Mouse (Mus musculus) G1E (cell line): ENCODE measurements at regions not wholly inside any gene's neighbourhood (a gene's known extent, or its start where the extent isn't known, plus 50 kb on each side); places are given as distances from the start of the nearest gene placed in this dataset.

ENCODE experiments used
- ATAC-seq: 2 replicates; pipeline ENCODE4 v1.8.0; 2016; ENCODE audit warnings: mild to moderate bottlenecking; ENCODE audit not compliant: insufficient number of reproducible peaks, poor library complexity, low FRiP score, severe bottlenecking; ENCODE audit errors: extremely low read depth
- DNase-seq: peaks from one replicate; pipeline ENCODE4 v3.0.0; 2012; ENCODE audit warnings: low spot score
- H3K27me3 ChIP-seq: 2 replicates; pipeline ENCODE4 v1.6.1; 2012; ENCODE audit warnings: mild to moderate bottlenecking, low read length, inconsistent platforms; ENCODE audit not compliant: insufficient read depth
- H3K36me3 ChIP-seq: replicated peaks from 2 replicates; pipeline ENCODE3; 2012; ENCODE audit warnings: mild to moderate bottlenecking, inconsistent platforms
- H3K4me1 ChIP-seq: 2 replicates; pipeline ENCODE4 v1.6.1; 2012; ENCODE audit warnings: low read depth, low read length, inconsistent platforms, mixed read lengths; ENCODE audit not compliant: insufficient read depth
- H3K4me3 ChIP-seq: 2 replicates; pipeline ENCODE4 v1.5.1; 2012; ENCODE audit warnings: low read depth, mild to moderate bottlenecking, inconsistent platforms, low read length, moderate library complexity, mixed read lengths
- H3K9me3 ChIP-seq: replicated peaks from 2 replicates; pipeline ENCODE4 v1.6.1; 2012; ENCODE audit warnings: inconsistent platforms
- CTCF ChIP-seq: IDR thresholded peaks from 2 replicates; pipeline ENCODE4 v1.5.1; 2012; ENCODE audit warnings: low read depth, low read length, inconsistent platforms, mixed read lengths
- GATA1 ChIP-seq: IDR thresholded peaks from 2 replicates; pipeline ENCODE4 v1.6.1; 2012; ENCODE audit warnings: borderline replicate concordance, low read length, inconsistent platforms, mixed read lengths
- GATA2 ChIP-seq: IDR thresholded peaks from 2 replicates; pipeline ENCODE4 v1.6.1; 2012; ENCODE audit warnings: low read depth, low read length, inconsistent platforms, borderline replicate concordance
- POLR2AphosphoS5 ChIP-seq: IDR thresholded peaks from 2 replicates; pipeline ENCODE4 v1.6.1; 2012; ENCODE audit warnings: low read depth, low read length, inconsistent platforms; ENCODE audit not compliant: insufficient replicate concordance
- TAL1 ChIP-seq: conservative IDR thresholded peaks from 2 replicates; pipeline ENCODE4 v1.6.1; 2012; ENCODE audit warnings: low read depth, low read length, inconsistent platforms, mixed read lengths

GRCm38 (mm10) chr14:24731872-24732525 lies 245.1 kb downstream of the Rps24 start:
- H3K4me1 ChIP-seq, result no peaks in the 10 kb centered on the region
- ATAC-seq, result no peak
- H3K36me3 ChIP-seq, result no peaks in the 10 kb centered on the region

GRCm38 (mm10) chr14:24733326-24733725 lies 246.4 kb downstream of the Rps24 start:
- ATAC-seq (no peak), DNase-seq (no peak)
- Histone ChIP-seq H3K36me3 (no peaks in the 10 kb centered on the region), H3K4me1 (no peaks in the 10 kb centered on the region), H3K4me3 (no peak overlapping the region), H3K27me3 (no peaks in the 10 kb centered on the region), H3K9me3 (peaks cover 35% of the 10 kb centered on the region)
- TF ChIP-seq CTCF, result no peak
- TF ChIP-seq POLR2AphosphoS5, result no peak
- TF ChIP-seq TAL1, result no peak
- TF ChIP-seq GATA2, result no peak
- TF ChIP-seq GATA1, result no peak

More at GRCm38 (mm10) chr14:24731872-24732525, 245.1 kb downstream of the Rps24 start:
- no peak overlapping the region for H3K4me3 ChIP-seq
- no peaks in the 10 kb centered on the region for H3K27me3 ChIP-seq
- peaks cover 36% of the 10 kb centered on the region for H3K9me3 ChIP-seq
- TF ChIP-seq POLR2AphosphoS5 (no peak), GATA1 (no peak), GATA2 (no peak), CTCF (no peak), TAL1 (no peak)
- no peak for DNase-seq

- ATAC-seq, result no peak
- TF ChIP-seq POLR2AphosphoS5, result no peak
- no peak for TF ChIP-seq GATA1
- TF ChIP-seq GATA2, result no peak
- no peak for TF ChIP-seq CTCF
- no peak for TF ChIP-seq TAL1
- no peak for DNase-seq
- no peak overlapping the region for H3K4me3 ChIP-seq
- peaks cover 25% of the 10 kb centered on the region for H3K9me3 ChIP-seq
- H3K27me3 ChIP-seq, result no peaks in the 10 kb centered on the region
- H3K36me3 ChIP-seq, result no peaks in the 10 kb centered on the region
- H3K4me1 ChIP-seq, result no peaks in the 10 kb centered on the region
These were observed 251.9 kb downstream of the Rps24 start for GRCm38 (mm10) chr14:24738869-24739268.

GRCm38 (mm10) chr14:24744451-24744850 lies 257.5 kb downstream of the Rps24 start:
- DNase-seq (no peak), ATAC-seq (no peak)
- no peak for TF ChIP-seq POLR2AphosphoS5
- Histone ChIP-seq H3K27me3 (no peaks in the 10 kb centered on the region), H3K4me3 (no peak overlapping the region), H3K36me3 (no peaks in the 10 kb centered on the region), H3K4me1 (no peaks in the 10 kb centered on the region), H3K9me3 (peaks cover 26% of the 10 kb centered on the region)

GRCm38 (mm10) chr14:24745730-24746129 lies 258.8 kb downstream of the Rps24 start:
- Histone ChIP-seq H3K36me3 (no peaks in the 10 kb centered on the region), H3K27me3 (no peaks in the 10 kb centered on the region), H3K4me1 (no peaks in the 10 kb centered on the region), H3K4me3 (no peak overlapping the region), H3K9me3 (peaks cover 28% of the 10 kb centered on the region)
- TF ChIP-seq TAL1 (no peak), GATA1 (no peak), POLR2AphosphoS5 (no peak), GATA2 (no peak), CTCF (no peak)
- no peak for DNase-seq
- no peak for ATAC-seq

GRCm38 (mm10) chr14:24747471-24747795 lies 260.5 kb downstream of the Rps24 start:
- Histone ChIP-seq H3K4me3 (no peak overlapping the region), H3K4me1 (no peaks in the 10 kb centered on the region), H3K9me3 (peaks cover 42% of the 10 kb centered on the region), H3K36me3 (no peaks in the 10 kb centered on the region), H3K27me3 (no peaks in the 10 kb centered on the region)
- TF ChIP-seq TAL1 (no peak), POLR2AphosphoS5 (no peak), CTCF (no peak), GATA1 (no peak), GATA2 (no peak)
- no peak for ATAC-seq
- DNase-seq, result no peak

- H3K4me1 ChIP-seq, result no peaks in the 10 kb centered on the region
- no peak overlapping the region for H3K4me3 ChIP-seq
- no peak for TF ChIP-seq POLR2AphosphoS5
- TF ChIP-seq GATA2, result no peak
- ATAC-seq (no peak), DNase-seq (no peak)
- peaks cover 46% of the 10 kb centered on the region for H3K9me3 ChIP-seq
- H3K36me3 ChIP-seq, result no peaks in the 10 kb centered on the region
- H3K27me3 ChIP-seq, result no peaks in the 10 kb centered on the region
These were observed 261.0 kb downstream of the Rps24 start for GRCm38 (mm10) chr14:24747796-24748496.
